Mouse (Mus musculus) hematopoietic stem cell, adult 5-6 weeks (primary cell): Measurements from ENCODE around the gene Prox1. TPM values are rescaled to one million over a fixed set of nuclear protein-coding genes. Genes with fewer than 3 reads are reported as not detected.

Source experiments
- ATAC-seq, 2 experiments: fragments of 125-278 bp in 1 of 2; replicated peaks in 1 of 2; 2 replicates each; pipeline ENCODE4 v1.8.0; 2016 to 2017; ENCODE audit warnings: inconsistent platforms in 2 of 2, mild to moderate bottlenecking in 2 of 2, moderate number of reproducible peaks in 2 of 2, low read depth in 1 of 2, moderate TSS enrichment in 1 of 2; ENCODE audit not compliant: low FRiP score in 2 of 2, poor library complexity in 2 of 2, severe bottlenecking in 2 of 2, insufficient read depth in 1 of 2, low TSS enrichment in 1 of 2
- total RNA-seq: library from RNA; stranded (forward); fragments of 172-1452, 232-1000 nt; gene quantifications from 2 replicates; pipeline ENCODE4 v1.2.3, GENCODE M21; 2017

The Prox1 gene
- total RNA-seq, 1 experiment from 2014 or later: not detected

DNA sequence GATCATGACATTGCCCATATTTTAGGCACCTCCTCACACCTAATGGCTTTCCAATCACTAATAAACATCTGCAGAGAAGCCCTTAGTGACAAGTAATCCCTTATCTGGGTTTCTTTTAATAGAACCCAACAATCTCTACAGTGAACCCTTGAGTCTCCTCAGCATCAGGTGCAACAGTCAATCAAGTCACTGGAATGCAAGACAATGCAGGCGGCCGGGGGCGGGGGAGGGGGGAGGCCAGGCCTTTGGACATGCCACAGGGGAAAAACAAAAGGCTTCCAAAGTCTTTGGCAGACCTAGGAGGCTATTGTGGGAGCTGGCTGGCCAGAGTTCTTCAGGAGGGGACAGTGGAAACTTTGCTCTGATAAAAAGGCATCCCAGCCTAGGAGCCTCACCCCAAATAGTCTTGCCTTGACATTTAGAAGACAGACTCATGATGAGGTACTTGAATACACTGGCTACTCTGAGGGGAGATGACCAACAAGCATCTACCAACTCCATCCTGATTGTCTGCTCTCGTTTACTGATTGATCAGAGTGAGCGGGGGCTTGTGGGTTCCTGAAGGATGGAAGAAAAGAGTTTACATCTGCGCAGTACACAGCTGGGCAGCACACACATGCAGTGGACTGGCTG lies 43.2 kb downstream of the Prox1 start:
- ATAC-seq: no peak

- ATAC-seq: no peak
Measured at GRCm38 (mm10) chr1:190124961-190125739, 45.4 kb downstream of the Prox1 start.

DNA sequence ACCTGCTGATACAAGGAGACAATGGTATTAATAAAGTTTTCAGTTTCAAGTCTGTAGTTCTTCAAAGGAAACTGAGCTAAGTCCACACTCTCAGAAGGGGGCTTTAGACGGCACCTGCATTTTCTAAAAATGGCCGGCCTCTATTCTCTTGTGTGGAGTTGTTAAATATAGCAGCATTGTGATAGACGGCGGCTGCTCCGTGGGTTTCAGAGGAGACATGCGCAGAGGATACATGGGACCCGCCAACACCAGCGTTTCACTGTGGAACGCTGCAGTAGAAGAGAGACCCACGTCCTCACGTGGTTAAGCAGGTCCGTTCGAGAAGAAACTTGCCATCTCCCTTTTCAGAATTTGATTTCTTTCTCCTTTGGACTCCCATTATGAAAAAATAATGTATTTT lies 47.1 kb downstream of the Prox1 start:
- ATAC-seq: no peak

DNA sequence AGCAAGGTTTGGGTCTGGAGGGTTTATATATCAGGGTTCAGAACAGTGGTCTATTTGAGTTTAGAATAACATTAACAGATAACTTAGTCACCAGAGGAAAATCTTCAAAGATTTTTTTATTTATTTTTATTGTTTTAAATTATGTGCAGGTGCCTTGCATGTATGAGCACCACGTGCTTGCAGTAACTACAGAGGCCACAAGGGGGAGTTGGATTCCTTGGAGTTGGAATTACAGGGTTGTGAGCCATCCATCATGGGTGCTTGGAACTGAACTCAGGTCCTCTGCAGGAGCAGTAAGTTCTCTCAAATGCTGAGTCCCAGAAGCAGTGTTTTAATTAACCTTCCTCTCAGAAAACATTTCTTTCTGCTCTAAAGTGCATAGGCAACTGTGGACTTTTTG lies 54.5 kb downstream of the Prox1 start:
- no peak for ATAC-seq

GRCm38 (mm10) chr1:190111741-190112140 lies 58.8 kb downstream of the Prox1 start:
- ATAC-seq: no peak

- ATAC-seq: no peak
Measured at GRCm38 (mm10) chr1:190107587-190107986, 62.9 kb downstream of the Prox1 start.

DNA sequence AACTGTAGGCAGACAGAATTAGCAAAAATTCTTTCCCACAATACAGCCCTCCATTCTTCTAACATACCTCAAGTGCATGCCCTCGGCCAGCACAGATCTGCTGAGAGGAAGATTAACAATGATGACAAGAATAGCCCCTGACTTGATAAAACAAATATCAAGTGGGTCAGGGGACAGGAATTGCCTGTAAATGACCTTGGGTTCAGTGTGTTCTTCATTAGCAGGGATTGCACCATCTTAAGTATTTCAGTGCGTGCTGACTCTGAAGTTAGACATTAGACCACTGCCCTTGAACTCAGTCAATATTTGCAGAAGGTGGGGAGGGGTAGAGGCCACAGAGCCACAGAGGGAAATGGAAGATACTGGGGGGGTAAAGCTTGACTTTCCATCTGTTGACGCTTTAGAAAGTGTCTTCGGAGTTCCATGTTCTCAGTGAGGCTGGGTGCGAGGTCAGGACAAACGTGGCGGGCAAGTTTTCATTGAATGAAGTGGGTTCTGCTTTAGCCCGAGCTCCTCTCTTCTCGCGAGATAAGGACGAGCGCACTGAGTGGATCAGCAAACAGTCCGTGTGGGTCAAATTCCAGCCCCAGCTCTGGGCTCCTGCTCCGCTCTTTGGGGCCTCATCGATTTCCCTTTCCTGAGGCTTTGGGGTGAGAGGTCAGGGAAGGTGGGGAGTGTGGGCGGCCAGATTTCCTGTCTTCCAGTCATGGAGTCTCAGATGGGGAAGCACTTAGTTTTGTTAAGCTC lies 63.7 kb downstream of the Prox1 start:
- no peak for ATAC-seq

GRCm38 (mm10) chr1:190106060-190106459 lies 64.5 kb downstream of the Prox1 start:
- no peak for ATAC-seq

GRCm38 (mm10) chr1:190093326-190093725 lies 77.2 kb downstream of the Prox1 start:
- no peak for ATAC-seq

DNA sequence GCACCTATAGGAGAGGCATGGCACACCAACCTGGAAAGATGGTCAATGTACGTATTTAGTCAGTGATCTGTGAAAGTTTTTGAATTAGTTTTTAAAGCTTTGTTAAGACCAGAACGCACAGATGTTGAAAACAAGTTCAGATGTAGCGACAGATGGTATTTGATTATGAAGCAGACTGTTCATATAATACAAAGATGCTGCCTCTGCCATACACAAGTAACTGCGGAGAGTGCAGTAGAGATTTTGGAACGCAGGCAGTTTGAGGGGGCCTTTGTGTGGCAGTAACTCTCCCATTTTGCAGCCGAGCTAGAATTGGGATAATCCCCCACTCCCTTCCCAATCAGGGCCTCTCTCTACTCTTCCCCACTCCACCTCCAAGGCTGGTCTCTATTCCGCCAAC lies 78.4 kb downstream of the Prox1 start:
- ATAC-seq: no peak

- ATAC-seq: no peak
Measured at GRCm38 (mm10) chr1:190088929-190089328, 81.6 kb downstream of the Prox1 start.

DNA sequence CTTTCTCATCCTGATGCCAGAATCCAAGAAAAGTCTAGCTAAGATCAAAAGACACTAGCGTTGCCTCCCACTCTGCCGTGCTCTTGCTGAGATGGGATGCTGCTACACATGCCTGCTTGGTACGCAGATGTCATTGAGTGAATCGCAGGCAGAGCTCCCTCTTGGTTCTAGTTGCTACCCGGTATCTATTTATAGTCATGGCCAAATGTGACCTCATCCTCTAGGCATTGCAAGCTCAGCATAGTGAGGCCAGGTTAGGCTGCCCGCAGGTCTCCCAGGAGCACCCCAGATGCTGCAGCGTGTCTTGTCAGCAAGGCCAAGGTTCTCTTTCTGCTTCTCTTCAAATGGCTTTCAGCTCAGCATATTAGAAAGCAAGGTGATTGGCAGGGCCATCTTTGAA lies 84.8 kb downstream of the Prox1 start:
- ATAC-seq: no peak

DNA sequence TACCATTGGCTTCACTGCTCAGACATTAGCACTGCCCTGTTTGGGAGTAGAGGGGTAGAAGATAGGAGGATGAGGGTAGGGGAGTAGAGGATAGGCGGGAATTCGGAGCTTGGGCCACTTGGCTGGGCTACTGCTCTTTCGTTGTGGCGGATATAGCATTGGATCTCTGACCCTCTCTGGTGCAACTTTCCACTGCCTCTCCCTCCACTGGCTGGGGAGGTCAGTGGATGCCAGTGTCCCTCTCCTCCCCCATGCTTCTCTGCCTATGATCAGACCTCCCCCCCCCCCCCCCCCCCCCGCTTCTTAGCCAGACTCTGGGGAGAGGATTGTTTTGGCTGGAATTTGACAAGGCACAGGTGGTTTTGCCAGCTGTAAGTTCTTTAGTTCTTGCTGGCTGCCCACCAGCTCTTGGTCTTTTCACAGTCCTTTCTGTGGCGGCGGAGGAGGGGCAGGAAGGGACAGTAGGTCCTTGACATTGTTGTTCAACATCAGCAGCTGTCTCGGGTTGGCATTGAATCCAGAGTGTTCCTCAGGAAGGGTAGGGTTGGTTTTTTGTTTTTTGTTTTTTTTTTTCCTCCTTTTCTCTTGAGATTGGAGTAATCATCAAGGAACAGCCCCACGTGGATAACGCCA lies 90.8 kb downstream of the Prox1 start:
- ATAC-seq: no peak

GRCm38 (mm10) chr1:190076601-190077000 lies 93.9 kb downstream of the Prox1 start:
- ATAC-seq: no peak

Other genes with a start within 250 kb of the Prox1 start
- gene Smyd2, start 248.4 kb downstream of the Prox1 start, total RNA-seq: 138 and 156 TPM in 2 replicates